Mouse (Mus musculus) lung, adult 2 months (tissue): ENCODE data around the gene Acot13. TPM values are rescaled to one million over a fixed set of nuclear protein-coding genes. Genes with fewer than 3 reads are reported as not detected.
"Not testable (repeated sequence)": the region's sequence is repeated elsewhere in the genome, so short reads cannot be mapped to it uniquely, and the experiment has no call there.

ENCODE experiments used
- DNase-seq: peaks from one replicate; pipeline ENCODE4 v3.0.0; 2022
- H3K4me1 ChIP-seq: fragments of 200-500 bp; 2 replicates; pipeline ENCODE4 v1.6.1; 2011; ENCODE audit warnings: low read length; ENCODE audit not compliant: control insufficient read depth, insufficient read depth
- H3K4me3 ChIP-seq: fragments of 200-500 bp; replicated peaks from 2 replicates; pipeline ENCODE3; 2011; ENCODE audit warnings: low read depth, mild to moderate bottlenecking, control low read depth, low read length; ENCODE audit errors: extremely low read depth
- CTCF ChIP-seq: fragments of 200-500 bp; IDR thresholded peaks from 2 replicates; pipeline ENCODE4 v1.5.1; 2011; ENCODE audit warnings: mild to moderate bottlenecking, low read length, control low read depth; ENCODE audit not compliant: insufficient read depth
- POLR2A ChIP-seq: fragments of 200-500 bp; IDR thresholded peaks from 2 replicates; pipeline ENCODE4 v1.6.1; 2011; ENCODE audit warnings: low read depth, mild to moderate bottlenecking, control low read depth, low read length, borderline replicate concordance; ENCODE audit errors: extremely low read depth
- WGBS: fragments of 180-500 bp; shearing (Covaris S2); methylation state at CpG from one replicate; pipeline ENCODE4 v1.1.7; 2018; 5-methylcytosine and 5-hydroxymethylcytosine counted together
- polyA plus RNA-seq: library from polyadenylated mRNA; depleted of rRNA; stranded (reverse); fragments of >200 nt; gene quantifications from 2 replicates; pipeline ENCODE4 v1.2.3, GENCODE M21; 2012; rRNA removed

Gene Acot13
- polyA plus RNA-seq, 1 experiment: 32.6 TPM

GRCm38 (mm10) chr13:24792411-24793045 is 38.8 kb downstream of the Acot13 start:
- no peak for TF ChIP-seq CTCF
- no peak for TF ChIP-seq POLR2A

GRCm38 (mm10) chr13:24791349-24791748 is 40.0 kb downstream of the Acot13 start:
- peak; percentile 30 for DNase-seq
- H3K4me3 ChIP-seq: no peak overlapping the region
- no peaks in the 10 kb centered on the region for H3K4me1 ChIP-seq
- no peak for TF ChIP-seq CTCF
- TF ChIP-seq POLR2A: no peak
- WGBS: 37% methylated on average over 2 of the region's 2 CpGs

More at GRCm38 (mm10) chr13:24792411-24793045, 38.8 kb downstream of the Acot13 start:
- no peaks in the 10 kb centered on the region for H3K4me1 ChIP-seq
- no peak for DNase-seq
- 48% methylated on average over 9 of the region's 9 CpGs for WGBS
- H3K4me3 ChIP-seq: no peak overlapping the region

- TF ChIP-seq CTCF (no peak), POLR2A (no peak)
- no peak for DNase-seq
- no peak overlapping the region for H3K4me3 ChIP-seq
- H3K4me1 ChIP-seq: 0 out of 2 replicates have a peak, but pooled peaks cover 2% of the 10 kb centered on the region
- 88% methylated on average over 5 of the region's 5 CpGs for WGBS
Observed at GRCm38 (mm10) chr13:24787477-24787876, 43.9 kb downstream of the Acot13 start.

- DNase-seq: no peak
- 53% methylated on average over 11 of the region's 11 CpGs for whole genome bisulfite sequencing
- TF ChIP-seq POLR2A (no peak), CTCF (no peak)
- H3K4me1 ChIP-seq: 0 out of 2 replicates have a peak, but pooled peaks cover 2% of the 10 kb centered on the region
- no peak overlapping the region for H3K4me3 ChIP-seq
Observed at GRCm38 (mm10) chr13:24786014-24786490, 45.3 kb downstream of the Acot13 start.

GRCm38 (mm10) chr13:24781916-24782315 is 49.4 kb downstream of the Acot13 start:
- H3K4me3 ChIP-seq: no peak overlapping the region
- H3K4me1 ChIP-seq: 0 out of 2 replicates have a peak, but pooled peaks cover 2% of the 10 kb centered on the region
- WGBS: 33% methylated on average over 5 of the region's 5 CpGs
- TF ChIP-seq POLR2A (no peak), CTCF (no peak)
- DNase-seq: no peak

GRCm38 (mm10) chr13:24778706-24779380 is 52.5 kb downstream of the Acot13 start:
- TF ChIP-seq POLR2A: no peak
- Histone ChIP-seq H3K4me3 (no peak overlapping the region), H3K4me1 (no peaks in the 10 kb centered on the region)
- 76% methylated on average over 8 of the region's 8 CpGs for WGBS
- no peak for DNase-seq

GRCm38 (mm10) chr13:24778026-24778425 is 53.3 kb downstream of the Acot13 start:
- TF ChIP-seq CTCF (no peak), POLR2A (no peak)
- DNase-seq: no peak
- 82% methylated on average over 2 of the region's 2 CpGs for WGBS

GRCm38 (mm10) chr13:24776146-24776844 is 55.0 kb downstream of the Acot13 start:
- 42% methylated on average over 7 of the region's 7 CpGs for WGBS

More at GRCm38 (mm10) chr13:24778026-24778425, 53.3 kb downstream of the Acot13 start:
- Histone ChIP-seq H3K4me3 (no peak overlapping the region), H3K4me1 (no peaks in the 10 kb centered on the region)

GRCm38 (mm10) chr13:24771482-24771881 is 59.9 kb downstream of the Acot13 start:
- 92% methylated on average over 10 of the region's 10 CpGs for WGBS
- not testable (repeated sequence) for H3K4me1 ChIP-seq, H3K4me3 ChIP-seq, DNase-seq

More at GRCm38 (mm10) chr13:24776146-24776844, 55.0 kb downstream of the Acot13 start:
- no peak for TF ChIP-seq POLR2A
- TF ChIP-seq CTCF: peak; percentile 83
- no peak overlapping the region for H3K4me3 ChIP-seq
- peak; percentile 24 for DNase-seq
- H3K4me1 ChIP-seq: no peaks in the 10 kb centered on the region

Other genes starting within 250 kb of the Acot13 start
- gene Ripor2, start 249.4 kb downstream of the Acot13 start, polyA plus RNA-seq: 5.3 and 8.8 TPM in 2 replicates
- not detected in 2 replicates for gene Armh2, start 90.3 kb downstream of the Acot13 start, polyA plus RNA-seq
- gene Gmnn, start 69.6 kb downstream of the Acot13 start, polyA plus RNA-seq: 2.2 and 3.2 TPM in 2 replicates
- 27.0 and 34.5 TPM in 2 replicates for gene BC005537, start 29.9 kb downstream of the Acot13 start, polyA plus RNA-seq
- 8.9 and 12.7 TPM in 2 replicates for gene Tdp2, start 139 bp upstream of the Acot13 start, polyA plus RNA-seq
- gene D130043K22Rik, start 13.6 kb upstream of the Acot13 start, polyA plus RNA-seq: 0.71 and 0.86 TPM in 2 replicates
- gene Aldh5a1, start 106.1 kb upstream of the Acot13 start, polyA plus RNA-seq: 3.8 TPM in 2 replicates
- 1.8 and 9.0 TPM in 2 replicates for gene Gpld1, start 111.6 kb upstream of the Acot13 start, polyA plus RNA-seq
- gene Mrs2, start 188.8 kb upstream of the Acot13 start, polyA plus RNA-seq: 16.6 and 19.5 TPM in 2 replicates
- 0.63 and 0.95 TPM in 2 replicates for gene Dcdc2a, start 224.5 kb upstream of the Acot13 start, polyA plus RNA-seq